Mouse (Mus musculus) liver, postnatal 0 days (tissue): ENCODE results near the gene Psip1.

Source experiments
- CTCF ChIP-seq: sonication (generic); IDR thresholded peaks from 2 replicates; pipeline ENCODE4 v1.5.1; 2016; ENCODE audit warnings: antibody characterized with exemption, low read depth
- EP300 ChIP-seq: IDR thresholded peaks from 2 replicates; pipeline ENCODE4 v1.6.1; 2016; ENCODE audit warnings: antibody characterized with exemption, low read depth, mild to moderate bottlenecking

GRCm38 (mm10) chr4:83438116-83438515, 48.1 kb downstream of the Psip1 start:
- TF ChIP-seq CTCF = no peak
- TF ChIP-seq EP300 = no peak
